Mouse (Mus musculus) testis, adult 2 months (tissue): ENCODE data around the gene Il1f9. TPM values are rescaled to one million over a fixed set of nuclear protein-coding genes. Genes with fewer than 3 reads are reported as not detected.

ENCODE experiments used
- H3K27ac ChIP-seq: fragments of 200-500 bp; 2 replicates; pipeline ENCODE4 v1.5.1; 2012; ENCODE audit warnings: low read depth, low read length; ENCODE audit not compliant: control insufficient read depth, insufficient read depth
- H3K27me3 ChIP-seq: fragments of 200-500 bp; 2 replicates; pipeline ENCODE4 v1.6.1; 2012; ENCODE audit warnings: mild to moderate bottlenecking, low read length, moderate library complexity; ENCODE audit not compliant: control insufficient read depth, insufficient read depth
- H3K36me3 ChIP-seq: fragments of 200-500 bp; 2 replicates; pipeline ENCODE4 v1.6.1; 2012; ENCODE audit warnings: mild to moderate bottlenecking, low read length; ENCODE audit not compliant: control insufficient read depth, insufficient read depth
- H3K4me1 ChIP-seq: fragments of 200-500 bp; 2 replicates; pipeline ENCODE4 v1.6.1; 2012; ENCODE audit warnings: low read length; ENCODE audit not compliant: control insufficient read depth, insufficient read depth
- H3K4me3 ChIP-seq: fragments of 200-500 bp; 2 replicates; pipeline ENCODE4 v1.5.1; 2012; ENCODE audit warnings: low read depth, mild to moderate bottlenecking, low read length, moderate library complexity, mixed read lengths; ENCODE audit not compliant: control insufficient read depth
- CTCF ChIP-seq: fragments of 200-500 bp; IDR thresholded peaks from 2 replicates; pipeline ENCODE4 v1.5.1; 2012; ENCODE audit warnings: low read depth, mild to moderate bottlenecking, inconsistent platforms, low read length, moderate library complexity; ENCODE audit not compliant: control insufficient read depth, insufficient read depth, insufficient replicate concordance
- POLR2A ChIP-seq: fragments of 200-500 bp; IDR thresholded peaks from 2 replicates; pipeline ENCODE4 v1.6.1; 2012; ENCODE audit warnings: low read depth, mild to moderate bottlenecking, inconsistent platforms, low read length, moderate library complexity; ENCODE audit not compliant: control insufficient read depth
- polyA plus RNA-seq: library from polyadenylated mRNA; depleted of rRNA; stranded (reverse); fragments of >200 nt; gene quantifications from 2 replicates; pipeline ENCODE4 v1.2.3, GENCODE M21; 2012; rRNA removed

Il1f9 gene
- polyA plus RNA-seq, 1 experiment, result not detected

DNA sequence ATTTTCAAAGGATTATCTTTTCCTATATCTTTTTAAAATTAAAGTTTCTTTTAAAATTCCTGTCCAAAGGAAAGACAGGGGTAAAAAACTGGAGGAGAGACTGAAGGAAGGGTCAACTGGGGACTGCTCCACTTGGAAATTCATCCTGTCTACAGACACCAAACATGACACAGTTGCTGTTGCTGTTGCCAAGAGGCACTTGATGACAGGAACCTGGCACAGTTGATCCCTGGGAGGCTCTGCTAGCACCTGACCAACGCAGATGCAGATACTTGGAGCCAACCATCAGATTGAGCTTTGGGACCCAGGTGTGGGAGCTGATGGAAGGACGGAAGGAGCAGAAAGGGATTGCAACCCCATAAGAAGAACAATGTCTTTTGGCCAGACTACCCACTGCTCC lies 40.9 kb downstream of the Il1f9 start:
- Histone ChIP-seq H3K27me3 (no peaks in the 10 kb centered on the region), H3K36me3 (no peaks in the 10 kb centered on the region), H3K4me3 (no peak overlapping the region), H3K27ac (no peak overlapping the region), H3K4me1 (no peaks in the 10 kb centered on the region)
- TF ChIP-seq POLR2A (no peak), CTCF (no peak)

Other genes with a start within 250 kb of the Il1f9 start
- 0.31 TPM in 2 replicates for gene Hnmt, start 137.1 kb upstream of the Il1f9 start, polyA plus RNA-seq
- gene Tbpl2, start 89.9 kb upstream of the Il1f9 start, polyA plus RNA-seq, result not detected in 2 replicates
- not detected in 2 replicates for gene Il1f8, start 33.3 kb upstream of the Il1f9 start, polyA plus RNA-seq
- not detected in 2 replicates for gene Il1f6, start 28.9 kb downstream of the Il1f9 start, polyA plus RNA-seq
- gene Il1f5, start 90.5 kb downstream of the Il1f9 start, polyA plus RNA-seq, result not detected in 2 replicates
- not detected in 2 replicates for gene Il1f10, start 104.7 kb downstream of the Il1f9 start, polyA plus RNA-seq
- gene Il1rn, start 150.4 kb downstream of the Il1f9 start, polyA plus RNA-seq, result not detected in 2 replicates
- 0.94 and 1.1 TPM in 2 replicates for gene Psd4, start 181.1 kb downstream of the Il1f9 start, polyA plus RNA-seq